Mouse (Mus musculus) cerebellum, adult 18-20 months (tissue): ENCODE measurements around the gene Ptgs2.

ENCODE experiments used
- DNase-seq, 2 experiments: peaks; one replicate each; pipeline ENCODE4 v3.0.0; 2021

Ptgs2 gene

GRCm38 (mm10) chr1:150099790-150100333 is at the start of gene Ptgs2:
Ptgs2 (plus strand) TSS chr1:150100031.
- DNase-seq = peak in 1 of 2 experiments; percentile 2

GRCm38 (mm10) chr1:150050256-150050655 is 49.6 kb upstream of the Ptgs2 start:
- DNase-seq = no peak

DNA sequence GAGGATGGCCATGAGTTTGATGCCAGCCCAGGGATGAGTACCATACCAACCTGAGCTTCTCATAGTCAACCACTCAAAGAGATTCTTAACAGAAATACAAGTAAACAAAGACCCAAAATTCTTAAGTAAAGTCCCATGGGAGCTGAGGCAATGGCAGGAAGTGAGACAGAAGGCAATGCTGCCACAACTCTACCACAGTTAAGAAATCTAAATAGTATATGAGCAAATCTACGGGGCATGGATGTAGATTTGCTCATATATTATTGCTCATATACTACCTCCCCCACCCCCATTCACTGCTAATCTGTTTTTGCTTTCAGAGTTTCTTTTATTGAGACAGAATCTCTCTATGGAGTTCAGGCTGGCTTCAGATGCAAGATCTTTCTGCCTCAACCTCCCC is 34.1 kb upstream of the Ptgs2 start:
- no peak for DNase-seq

DNA sequence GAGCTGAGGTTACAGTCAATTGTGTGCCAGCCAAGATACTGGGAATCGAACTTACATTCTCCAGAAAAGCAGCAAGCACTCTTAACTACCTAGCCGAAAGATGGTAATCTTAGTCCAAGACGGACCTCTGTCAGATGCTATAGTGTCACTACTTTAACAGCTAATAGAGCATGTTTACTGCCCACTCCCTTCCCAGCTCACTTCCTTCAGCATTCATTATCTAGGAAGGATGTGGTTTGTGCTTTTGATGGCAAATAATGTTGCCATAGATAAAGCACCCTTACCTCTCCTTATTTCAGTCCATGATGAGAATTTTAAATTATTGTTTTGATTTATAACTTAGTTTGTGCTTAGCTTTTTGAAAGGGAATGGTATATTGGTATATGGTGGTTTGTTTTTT is 27.0 kb upstream of the Ptgs2 start:
- no peak for DNase-seq

DNA sequence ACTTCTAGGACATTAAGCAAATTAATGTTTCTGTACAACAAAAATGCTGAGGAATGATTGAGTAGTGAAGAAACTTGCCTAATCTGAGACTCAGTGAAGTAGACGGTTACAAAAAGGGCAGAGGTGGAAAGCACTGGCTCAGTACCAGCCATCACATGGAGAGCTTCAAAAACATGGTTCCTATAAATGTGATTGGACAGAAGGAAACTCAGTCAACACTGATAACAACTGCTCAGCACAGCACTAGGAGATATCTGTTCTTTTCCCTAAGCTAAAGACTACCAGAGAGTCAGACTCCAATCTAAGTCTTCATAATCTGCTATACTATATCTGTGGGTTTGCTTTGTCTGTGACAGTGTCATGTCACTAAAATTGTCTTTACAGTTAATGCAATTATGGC is 25.2 kb upstream of the Ptgs2 start:
- DNase-seq = no peak

DNA sequence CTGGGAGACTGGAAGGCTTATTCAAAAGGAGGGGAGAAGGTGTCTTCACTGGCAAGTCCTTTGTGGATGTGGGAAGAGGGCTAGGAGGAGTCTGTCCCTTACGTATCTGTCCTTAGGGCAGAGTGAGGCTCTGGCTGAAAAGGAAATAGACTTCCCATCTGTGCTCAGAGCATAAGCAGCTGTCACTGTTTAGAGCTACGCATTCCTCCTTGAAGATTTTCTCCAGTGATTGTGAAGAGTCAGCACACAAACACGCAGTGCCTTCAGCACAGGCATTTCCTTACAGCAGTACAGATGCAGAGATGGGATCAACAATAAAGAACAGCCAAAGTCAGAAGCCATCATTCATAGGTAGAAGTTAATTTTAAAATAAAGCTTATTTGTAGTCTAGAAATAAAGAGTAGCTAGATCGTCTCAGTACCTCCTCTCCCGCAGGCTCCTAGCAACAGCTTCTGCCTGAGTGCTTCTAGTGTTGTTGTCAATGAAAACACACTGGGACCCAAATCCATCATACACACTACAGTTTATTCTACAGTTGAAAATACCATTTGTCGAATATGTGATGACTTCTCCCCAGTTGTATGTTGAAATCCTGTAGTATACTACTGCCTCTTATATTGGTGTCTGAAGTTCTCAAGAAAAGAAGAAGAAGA is 10.7 kb upstream of the Ptgs2 start:
- no peak for DNase-seq

DNA sequence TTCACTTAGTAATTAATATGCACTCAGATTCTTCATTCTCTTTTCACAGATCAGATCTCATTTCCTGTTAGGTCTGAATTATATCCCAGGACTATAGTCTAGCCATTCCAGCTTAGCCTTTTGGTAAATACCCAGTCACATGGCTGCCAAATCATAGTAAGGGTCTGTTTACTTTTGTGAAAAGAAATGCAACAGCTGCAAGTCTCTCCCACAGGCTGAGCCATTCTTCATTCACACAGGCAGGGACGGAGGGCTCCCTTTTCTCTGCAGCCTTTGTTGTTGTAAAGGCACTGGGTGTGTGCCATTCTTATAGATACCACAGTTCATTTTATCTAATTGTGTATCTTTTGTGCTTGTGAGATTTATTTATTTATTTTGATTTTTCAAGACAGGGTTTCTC is 9.6 kb upstream of the Ptgs2 start:
- DNase-seq = no peak

GRCm38 (mm10) chr1:150097036-150097435 is 2.8 kb upstream of the Ptgs2 start:
- no peak for DNase-seq

GRCm38 (mm10) chr1:150097721-150098120 is 2.1 kb upstream of the Ptgs2 start:
- DNase-seq = no peak

GRCm38 (mm10) chr1:150099374-150099773 is 457 bp upstream of the Ptgs2 start:
- no peak for DNase-seq

DNA sequence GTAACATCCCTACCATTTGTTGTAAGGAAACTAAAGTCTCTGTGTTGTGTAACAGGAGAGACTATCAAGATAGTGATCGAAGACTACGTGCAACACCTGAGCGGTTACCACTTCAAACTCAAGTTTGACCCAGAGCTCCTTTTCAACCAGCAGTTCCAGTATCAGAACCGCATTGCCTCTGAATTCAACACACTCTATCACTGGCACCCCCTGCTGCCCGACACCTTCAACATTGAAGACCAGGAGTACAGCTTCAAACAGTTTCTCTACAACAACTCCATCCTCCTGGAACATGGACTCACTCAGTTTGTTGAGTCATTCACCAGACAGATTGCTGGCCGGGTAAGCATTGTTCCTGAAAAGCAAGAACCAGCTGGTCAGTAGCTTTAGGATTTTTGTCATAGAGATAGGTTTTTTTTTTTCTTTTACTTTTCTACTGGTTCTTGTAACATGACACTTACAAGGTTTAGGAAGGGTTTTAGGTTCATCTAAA is 4.4 kb downstream of the Ptgs2 start:
- DNase-seq = no peak

DNA sequence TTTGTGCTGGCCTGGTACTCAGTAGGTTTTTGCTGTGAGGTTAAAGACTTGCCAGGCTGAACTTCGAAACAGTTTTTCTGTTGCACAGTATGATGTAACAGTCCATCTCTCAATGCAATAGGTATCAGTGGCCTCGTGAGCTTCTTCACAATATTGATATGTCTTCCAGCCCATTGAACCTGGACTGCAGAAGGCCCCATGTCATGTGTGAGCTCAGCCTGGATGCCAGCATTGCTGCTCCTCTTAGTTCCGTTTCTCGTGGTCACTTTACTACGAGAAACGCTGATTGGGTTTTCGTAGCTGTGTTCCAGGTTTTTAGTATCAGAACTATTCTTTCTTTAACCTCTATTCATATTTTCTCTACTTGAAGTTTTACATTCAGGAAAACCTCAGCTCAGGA is 6.9 kb downstream of the Ptgs2 start:
- no peak for DNase-seq

DNA sequence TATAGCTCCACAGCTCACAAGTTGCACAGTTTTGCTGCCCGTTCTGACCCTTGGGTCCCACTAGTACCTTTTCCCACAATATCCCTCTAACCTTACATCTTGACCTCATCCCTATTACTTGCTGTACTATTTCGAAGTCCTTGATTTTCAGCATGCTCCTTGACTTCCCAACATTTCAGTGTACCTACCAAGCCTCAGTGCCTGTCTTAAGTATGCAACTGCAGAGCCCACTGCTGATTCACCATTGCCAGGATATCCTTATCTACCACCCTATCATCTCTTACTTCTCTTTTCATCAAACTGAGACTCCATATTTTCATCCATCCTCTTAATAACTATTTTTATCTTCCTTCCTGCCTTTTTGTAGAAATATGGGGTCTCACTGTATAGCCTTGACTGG is 9.8 kb downstream of the Ptgs2 start:
- no peak for DNase-seq

GRCm38 (mm10) chr1:150115352-150115751 is 15.5 kb downstream of the Ptgs2 start:
- DNase-seq = no peak

GRCm38 (mm10) chr1:150118352-150118751 is 18.5 kb downstream of the Ptgs2 start:
- no peak for DNase-seq

- DNase-seq = no peak
These were observed 25.7 kb downstream of the Ptgs2 start for GRCm38 (mm10) chr1:150125568-150125967.

DNA sequence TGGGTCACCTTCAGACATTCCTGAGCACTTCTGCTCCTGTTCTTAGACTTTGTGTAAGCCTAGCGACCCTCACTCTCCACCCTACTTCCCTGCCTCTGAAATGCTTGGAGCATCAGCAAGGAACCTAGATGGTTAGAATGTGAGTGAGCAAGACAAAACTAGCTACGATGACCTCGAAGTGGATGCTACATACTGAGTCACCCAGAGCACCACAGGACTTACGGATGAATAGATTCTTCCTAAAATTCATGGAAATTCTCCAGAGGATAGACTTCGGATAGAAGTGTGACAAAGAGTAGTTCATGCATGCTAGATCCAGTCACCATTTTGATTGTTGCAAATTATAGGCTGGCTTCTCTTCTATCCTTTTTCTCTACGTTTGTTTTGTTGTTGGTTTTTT is 30.2 kb downstream of the Ptgs2 start:
- DNase-seq = no peak

DNA sequence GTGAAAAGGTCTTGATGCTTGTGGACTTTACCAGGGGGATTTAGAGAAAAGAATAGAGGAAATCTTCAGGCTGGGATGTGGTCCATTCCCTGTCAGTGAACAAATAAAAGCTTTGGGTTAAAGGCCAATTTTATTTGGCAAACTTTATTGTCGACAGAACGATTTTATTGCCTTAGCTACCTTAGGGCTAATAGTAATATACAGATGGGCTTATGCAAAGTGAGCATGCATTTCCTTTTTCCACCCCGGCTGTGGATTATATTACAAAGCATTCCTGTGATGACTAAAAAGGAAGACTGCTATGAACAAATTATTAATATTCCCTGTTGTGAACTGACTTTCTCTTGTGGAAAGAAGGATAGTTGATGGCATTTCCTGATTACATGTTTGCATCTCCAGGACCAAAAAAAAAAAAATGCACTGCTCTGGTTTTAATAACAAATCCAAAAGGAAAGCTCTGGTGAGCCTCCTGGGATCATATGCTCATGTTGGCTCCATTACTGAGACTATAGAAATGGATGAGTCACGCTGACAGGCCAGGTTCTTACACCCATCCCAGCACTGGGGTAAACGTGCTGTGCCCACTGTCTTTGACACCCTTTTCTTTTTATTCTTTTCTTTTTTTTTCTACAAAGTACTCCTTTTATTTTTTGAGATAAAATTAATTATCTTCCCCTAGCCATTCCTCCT is 30.9 kb downstream of the Ptgs2 start:
- no peak for DNase-seq

- DNase-seq = no peak
These were observed 35.5 kb downstream of the Ptgs2 start for GRCm38 (mm10) chr1:150135350-150135749.

GRCm38 (mm10) chr1:150139730-150140129 is 39.9 kb downstream of the Ptgs2 start:
- DNase-seq = no peak

GRCm38 (mm10) chr1:150141939-150142338 is 42.1 kb downstream of the Ptgs2 start:
- DNase-seq = no peak

- DNase-seq = no peak
These were observed 43.7 kb downstream of the Ptgs2 start for GRCm38 (mm10) chr1:150143578-150143977.

DNA sequence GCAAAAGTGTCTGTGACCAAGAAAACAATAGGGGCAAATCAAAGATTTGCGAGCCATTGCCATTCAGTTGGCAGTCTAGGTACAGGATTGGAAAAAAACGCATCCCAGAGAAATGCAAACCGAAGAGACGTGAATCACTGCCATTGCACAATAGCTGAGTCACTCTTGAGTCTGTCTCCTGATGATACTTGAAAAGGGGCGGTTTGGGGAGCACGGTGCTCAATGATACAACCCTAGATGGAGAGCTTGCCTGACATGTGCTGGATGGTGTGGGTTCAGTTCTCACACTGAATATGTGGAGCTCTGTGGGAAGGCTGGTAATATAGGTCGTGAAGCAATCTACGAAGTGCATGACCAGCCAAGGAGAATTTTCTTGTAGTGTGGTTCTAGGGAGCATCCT is 45.2 kb downstream of the Ptgs2 start:
- no peak for DNase-seq

DNA sequence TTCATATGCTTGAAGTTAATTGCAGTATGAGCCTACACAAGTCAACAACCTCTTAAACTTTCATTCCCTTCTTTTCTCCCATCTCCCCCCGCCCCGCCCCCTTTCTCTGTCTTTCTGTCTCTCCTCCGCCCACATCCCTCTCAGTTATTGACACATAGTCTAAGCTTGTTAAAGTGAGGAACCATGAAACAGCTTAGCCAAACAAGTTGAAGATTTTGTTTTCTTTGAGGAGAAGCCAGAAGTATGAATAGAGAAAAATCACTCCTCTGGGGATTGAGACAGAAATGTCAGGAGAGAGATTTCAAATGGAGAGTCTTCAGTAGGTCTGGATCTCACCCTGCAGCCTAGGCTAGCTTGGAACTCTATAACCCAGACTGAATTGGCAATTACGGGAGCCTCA is 47.4 kb downstream of the Ptgs2 start:
- DNase-seq = no peak
